Mouse (Mus musculus): ENCODE results near the gene Lsamp.
A peak's percentile ranks its signal among the peaks of the same experiment; 100 is the strongest.

Lsamp gene

DNA sequence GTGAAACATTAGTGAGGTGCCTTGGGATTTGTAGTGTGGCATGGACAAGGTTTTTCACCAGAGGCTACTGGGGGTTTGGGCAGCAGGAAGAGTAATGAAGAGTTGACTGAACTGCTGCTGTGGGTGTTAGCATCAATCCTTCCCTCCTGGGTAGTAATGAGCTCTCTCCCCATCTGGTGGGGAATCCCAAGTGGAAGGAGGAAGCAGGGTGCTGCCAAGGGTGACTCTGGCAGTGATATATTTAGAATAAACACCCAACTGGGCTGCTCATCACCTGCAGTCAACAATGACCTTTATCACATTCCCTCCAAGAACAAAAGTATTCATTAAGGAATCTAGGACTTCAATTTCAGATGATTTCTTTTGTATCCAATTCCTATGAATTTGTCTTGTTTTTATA is 2064.0 kb downstream of the Lsamp start:
- no peak for DNase-seq (ENCODE audit: low spot score in 2 of 2)

DNA sequence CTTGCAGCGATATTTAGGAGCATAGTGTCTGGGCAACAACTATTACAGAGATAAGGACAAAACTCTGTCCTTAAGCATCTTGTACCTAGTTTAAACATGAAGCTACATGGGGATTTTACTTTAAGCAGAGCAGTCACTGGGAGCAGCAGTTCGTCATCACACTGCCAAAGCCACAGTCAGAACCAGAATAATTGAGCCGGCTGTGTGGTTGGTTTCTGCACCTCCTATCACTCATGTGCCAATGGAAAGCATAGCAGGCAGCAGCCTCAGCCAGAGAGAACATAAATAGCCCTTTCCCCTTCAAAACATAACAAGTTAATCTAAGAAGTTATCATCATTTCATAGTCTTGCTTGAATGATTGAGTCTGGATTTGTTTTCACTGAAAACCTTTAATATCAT is 2075.8 kb downstream of the Lsamp start:
- DNase-seq (ENCODE audit: low spot score in 2 of 2), result no peak

DNA sequence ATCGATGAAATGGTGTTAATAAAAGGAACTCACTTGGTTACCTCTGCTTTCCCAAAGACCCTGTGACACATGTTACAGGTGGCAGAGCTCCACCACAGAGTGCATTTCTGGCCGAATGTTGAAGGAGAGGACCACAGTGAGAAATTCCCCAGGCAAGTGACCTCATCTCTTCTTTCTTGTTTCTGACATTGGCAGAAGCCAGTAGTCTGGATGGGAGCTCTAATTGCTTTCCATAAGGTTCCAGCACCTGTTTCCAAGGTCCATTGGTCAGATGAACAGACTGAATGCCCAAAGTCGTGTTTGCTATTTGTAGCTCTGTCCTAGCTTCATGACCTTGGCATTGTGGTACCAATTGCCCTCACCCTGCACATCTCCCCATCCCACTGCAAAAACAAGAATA is 2090.2 kb downstream of the Lsamp start:
- DNase-seq (ENCODE audit: low spot score in 2 of 2), result no peak

DNA sequence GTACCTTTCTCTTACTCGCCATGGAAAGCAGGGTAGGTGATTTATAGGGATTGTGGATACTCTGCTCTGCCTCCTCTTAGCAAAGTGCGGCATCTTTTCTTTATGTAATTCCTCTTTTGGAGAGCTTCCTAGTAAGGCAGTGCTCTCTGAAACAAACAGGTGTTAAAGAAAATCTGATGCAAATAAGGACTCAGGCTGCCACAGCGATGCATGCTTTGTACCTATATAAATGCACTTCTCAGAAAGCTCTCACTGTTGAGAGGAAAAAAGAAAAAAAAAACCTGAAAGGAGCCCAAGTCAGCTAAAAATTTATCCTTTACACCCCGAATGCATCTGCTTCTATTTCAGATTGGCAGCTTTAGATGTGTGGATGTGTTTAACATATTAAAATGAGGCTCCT is 2095.4 kb downstream of the Lsamp start:
- DNase-seq (ENCODE audit: low spot score in 2 of 2), result no peak

DNA sequence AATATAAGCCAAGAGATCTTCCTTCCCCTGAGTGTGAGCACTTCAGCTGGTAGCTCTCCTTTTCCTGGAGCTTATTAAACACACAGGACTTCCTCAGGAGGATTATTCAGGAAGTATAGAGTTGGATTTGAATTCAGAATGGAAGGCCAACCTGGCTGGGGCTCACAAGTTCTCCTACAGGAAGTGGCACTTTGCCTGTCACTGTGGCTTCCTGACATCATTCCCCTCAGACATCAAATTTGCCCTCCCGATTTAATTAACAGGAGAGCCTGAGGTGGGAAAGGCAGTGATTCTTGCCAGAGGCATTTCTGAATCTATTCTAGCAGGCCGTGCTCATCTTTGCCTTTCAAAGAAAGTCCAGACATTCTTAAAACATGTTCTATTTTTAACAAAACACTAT is 2097.4 kb downstream of the Lsamp start:
- no peak for DNase-seq (ENCODE audit: low spot score in 2 of 2)

DNA sequence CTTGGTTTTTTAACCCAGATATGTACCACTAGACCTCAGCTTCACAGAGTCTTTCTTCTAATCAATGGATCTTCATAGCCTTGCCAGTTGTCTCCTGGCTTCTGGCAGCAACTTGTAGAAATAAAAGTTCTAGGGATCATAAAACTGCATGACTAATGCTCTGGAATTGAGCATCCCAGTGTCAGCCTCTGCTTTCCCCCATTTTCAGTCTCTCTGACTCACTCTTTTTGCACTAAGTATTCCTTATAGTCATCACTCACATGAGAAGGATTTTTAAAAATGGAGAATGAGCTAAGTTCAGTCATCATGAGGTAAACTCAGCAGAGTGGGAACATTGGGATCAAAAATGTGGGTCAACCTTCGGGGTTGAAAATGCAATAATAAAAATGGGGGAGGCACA is 2113.3 kb downstream of the Lsamp start:
- no peak for DNase-seq (ENCODE audit: low spot score in 2 of 2)

DNA sequence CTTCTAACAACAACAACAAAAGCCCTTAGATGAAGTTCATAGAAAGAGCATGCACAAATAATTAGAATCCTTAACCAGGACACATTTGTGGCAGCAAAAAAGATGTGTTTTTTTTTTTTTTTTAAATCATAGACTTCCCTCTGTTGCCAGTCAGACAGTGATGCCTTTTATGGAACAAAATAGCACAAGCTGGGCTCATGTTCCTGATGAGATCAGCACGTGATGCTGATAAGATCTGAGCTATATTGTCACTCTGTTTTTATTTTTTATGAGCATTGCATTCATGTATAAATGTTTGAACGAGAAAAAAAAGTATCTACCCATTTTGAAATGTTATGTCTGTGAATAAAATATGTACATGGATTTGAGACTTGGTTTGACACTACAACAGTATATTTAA is 2118.0 kb downstream of the Lsamp start:
- DNase-seq (ENCODE audit: low spot score in 2 of 2), result no peak

DNA sequence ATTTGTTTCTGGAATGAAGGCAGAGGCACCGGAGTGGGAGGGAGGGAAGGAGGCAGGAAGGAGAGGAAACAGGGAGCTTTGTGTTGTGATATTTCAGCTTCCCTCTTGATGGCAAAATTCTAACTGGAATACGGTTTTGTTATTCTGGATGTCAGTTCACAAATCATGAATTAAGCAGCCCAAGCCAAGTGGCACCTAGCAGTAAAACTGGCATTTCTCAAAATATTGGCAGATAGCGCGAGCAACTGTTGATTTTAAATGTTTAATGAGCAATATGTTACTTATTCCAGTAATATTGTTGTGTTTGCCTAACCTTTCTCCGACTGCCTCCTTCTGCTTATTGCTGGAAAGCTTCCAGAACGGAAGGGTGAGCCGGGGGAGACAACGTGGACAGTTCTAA is 2118.5 kb downstream of the Lsamp start:
- no peak for DNase-seq (ENCODE audit: low spot score in 2 of 2)

DNA sequence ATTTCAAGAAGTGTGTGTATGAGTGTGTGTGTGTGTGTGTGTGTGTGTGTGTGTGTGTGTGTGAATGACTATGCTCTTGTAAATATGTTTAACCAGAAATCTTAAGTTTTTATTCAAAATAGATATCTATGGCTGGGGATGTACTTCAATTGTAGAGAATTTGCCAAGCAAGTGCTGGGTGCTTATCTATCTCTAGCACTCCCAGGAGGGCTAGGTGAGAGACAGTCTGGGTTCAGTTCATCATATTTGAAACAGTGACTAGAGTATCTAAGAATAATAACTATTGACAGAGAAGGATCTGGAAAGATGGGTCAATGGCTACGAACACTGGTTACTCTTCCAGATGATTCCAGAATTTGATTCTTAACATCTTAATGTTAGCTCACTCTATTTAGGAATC is 2128.1 kb downstream of the Lsamp start:
- no peak for DNase-seq (ENCODE audit: low spot score in 2 of 2)

DNA sequence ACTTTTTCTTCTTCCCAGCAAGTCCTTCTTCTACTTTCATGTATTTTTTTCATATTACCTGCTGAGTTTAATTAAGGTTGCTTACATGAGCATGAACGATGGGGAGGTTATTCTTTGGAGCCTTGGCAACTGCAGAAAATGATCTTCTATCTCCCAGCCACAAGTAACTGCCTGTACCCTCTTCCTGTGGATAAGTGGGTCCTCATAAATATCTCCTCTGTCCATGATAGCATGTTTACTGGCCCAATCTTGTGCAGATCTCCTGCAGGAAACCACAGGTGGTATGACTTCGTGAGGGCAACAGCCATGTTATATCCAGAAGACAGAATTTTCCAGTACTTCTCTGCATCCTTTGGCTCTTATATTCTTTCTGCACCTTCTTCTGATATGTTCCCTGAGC is 2129.1 kb downstream of the Lsamp start:
- no peak for DNase-seq (ENCODE audit: low spot score in 2 of 2)

DNA sequence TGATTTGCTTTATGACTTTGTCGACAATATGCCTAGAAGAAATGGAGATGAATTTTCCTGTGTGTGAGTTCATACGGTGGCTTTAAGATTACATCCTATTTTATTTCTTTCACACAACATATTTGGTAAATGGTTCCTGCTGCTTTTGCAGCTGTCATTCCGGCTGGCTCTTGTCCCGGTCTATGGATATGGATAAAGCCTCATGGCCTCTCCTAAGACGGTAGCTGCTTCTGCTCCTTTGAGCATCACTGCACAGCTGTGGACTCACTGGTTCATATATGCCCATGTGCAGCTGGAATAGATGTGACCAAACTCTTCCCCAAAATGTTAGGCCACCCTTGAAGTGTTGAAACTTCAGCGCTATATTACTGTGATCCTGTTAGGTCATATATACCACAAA is 2137.6 kb downstream of the Lsamp start:
- no peak for DNase-seq (ENCODE audit: low spot score in 2 of 2)

DNA sequence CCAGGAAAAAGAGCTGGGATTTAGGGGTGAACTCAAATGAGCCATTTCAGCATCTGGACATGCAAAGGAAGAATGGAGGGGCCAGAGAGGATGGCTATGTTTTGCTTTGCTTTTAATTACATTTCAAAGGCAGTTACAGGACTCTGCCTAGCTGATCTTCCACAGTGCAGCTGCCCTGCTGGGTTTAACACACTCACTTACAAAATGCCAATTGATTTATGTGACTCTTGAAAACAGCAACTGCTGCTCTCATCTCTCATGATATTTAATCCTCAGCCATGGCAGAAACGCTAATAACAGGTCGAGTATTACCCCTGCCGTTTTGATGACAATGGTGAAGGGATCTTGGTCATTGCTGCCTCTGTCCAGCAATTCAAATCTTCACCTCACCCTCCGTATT is 2139.7 kb downstream of the Lsamp start:
- DNase-seq (ENCODE audit: low spot score in 2 of 2), result no peak

DNA sequence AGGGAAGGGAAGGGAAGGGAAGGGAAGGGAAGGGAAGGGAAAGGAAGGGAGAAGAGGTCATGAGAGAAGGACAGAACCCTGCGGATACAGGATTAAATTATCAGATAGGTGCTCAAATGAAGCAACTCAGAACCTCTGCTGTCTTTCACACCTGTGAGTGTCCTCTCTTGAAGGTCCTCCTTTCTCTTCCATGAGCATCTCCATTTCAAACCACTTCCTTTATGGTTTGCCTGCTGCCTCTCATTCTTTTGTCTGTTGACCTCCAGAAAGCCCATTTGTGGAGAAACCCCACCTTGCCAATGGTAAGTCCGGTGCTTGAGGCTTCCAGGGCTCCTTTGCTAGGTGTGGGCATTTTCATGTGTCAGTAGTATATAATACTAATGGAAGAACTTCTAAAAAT is 2141.9 kb downstream of the Lsamp start:
- no peak for DNase-seq (ENCODE audit: low spot score in 2 of 2)

DNA sequence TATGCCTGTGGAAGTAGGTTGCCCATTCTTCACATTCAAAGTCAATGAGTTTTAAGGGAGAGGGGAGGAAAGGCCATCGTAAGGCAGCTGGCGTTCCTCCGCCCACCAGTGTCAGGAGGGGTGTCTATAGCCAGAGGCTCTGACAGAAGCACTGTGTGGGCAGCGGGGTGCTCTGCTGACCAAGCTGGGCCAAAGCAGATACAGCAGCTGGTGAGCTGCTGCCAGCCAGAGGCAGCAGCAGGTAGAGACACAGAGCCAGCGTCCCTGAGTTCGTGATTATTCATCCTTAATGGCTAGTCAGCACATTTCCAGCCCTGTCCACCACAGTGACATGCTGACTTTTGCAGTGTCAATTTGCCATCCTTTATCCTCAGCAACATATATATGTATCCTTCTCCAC is 2163.0 kb downstream of the Lsamp start:
- DNase-seq (ENCODE audit: low spot score in 2 of 2), result no peak

DNA sequence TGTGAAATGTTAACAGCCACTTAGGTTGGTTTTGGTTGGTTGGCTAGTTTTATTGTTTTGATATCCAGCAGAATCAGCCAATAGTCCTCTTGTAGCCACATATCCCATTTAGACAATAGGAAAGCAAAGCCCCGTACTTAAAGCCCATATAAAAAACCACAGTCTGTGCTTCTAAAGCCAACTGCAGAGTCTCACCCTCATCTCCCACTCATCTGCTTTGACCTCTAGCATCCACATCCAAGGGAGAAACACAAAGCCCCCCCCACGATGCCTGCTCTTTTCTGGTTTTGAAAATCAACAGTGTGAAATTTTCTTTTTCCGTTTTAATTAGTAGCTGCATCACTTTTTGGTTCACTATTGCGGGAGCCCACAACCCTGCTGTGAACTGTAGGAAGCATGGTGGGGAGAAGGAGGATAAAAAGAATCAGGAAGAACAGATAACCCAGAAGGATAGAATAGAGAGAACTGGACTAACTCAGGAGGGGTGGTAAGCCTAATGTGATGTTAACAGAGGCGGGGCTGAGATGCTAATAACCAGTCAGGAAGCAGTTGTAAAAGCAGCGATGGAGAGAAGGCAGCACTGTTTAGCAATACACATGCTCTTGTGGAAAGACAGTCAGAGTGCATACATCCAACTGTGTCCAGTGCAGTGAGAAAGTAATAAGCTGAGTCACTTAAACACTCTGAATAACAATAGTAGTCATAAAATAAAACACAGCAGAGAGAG is 2165.2 kb downstream of the Lsamp start:
- DNase-seq (ENCODE audit: low spot score in 2 of 2), result no peak

DNA sequence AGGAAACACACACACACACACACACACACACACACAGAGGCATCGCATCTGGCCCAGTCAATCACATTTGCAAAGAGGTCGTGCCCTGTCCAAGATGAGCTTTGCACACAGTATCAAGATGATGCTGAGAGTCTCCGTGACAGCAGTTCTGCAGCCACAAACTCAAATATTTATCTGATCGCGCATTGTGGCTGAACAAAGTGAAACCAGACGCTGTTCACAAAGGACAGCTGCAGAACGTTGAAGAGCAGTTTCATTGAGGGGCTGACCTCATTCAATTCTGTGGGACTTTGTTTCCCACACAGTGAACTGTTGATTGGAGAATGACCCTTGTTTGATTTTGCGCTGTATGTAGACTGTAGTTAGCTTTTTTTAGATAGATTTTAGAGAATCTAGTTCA is 2168.5 kb downstream of the Lsamp start:
- no peak for DNase-seq (ENCODE audit: low spot score in 2 of 2)

DNA sequence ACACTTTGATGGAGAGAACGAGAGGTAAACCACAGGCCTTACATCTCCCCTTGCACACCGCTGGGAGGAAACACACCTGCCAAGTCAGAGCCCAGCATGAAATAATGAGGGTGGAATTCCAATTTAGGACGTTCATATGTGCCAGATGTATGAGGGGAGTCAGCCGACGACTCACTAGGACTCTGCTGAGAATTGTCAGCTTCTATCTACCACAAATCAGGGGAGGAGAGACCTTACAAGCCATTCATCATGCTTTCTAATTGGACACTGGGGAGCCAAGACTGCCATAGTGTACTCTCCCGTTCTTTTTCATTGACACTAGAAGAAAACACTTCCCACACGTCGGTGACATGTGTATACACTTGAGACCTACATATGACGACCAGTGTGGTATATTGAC is 2173.7 kb downstream of the Lsamp start:
- DNase-seq (ENCODE audit: low spot score in 2 of 2), result no peak

DNA sequence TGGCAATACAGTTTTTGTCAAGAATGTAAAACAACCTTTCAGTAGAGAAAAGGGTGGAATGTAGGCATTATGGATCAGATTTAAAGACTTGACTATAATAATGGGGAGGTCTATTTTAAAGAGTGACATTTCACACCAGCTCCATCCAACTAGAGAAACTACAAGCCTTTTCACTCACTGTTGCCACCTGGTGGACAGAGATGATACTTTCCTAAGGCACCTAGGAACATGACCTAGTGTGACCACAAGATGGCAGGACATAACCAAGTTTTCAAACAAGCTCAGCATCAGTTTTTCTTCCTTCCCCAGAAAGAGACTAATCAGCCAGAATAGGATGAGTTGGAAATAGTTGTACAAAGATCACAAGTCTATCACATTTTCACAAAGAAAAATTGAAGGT is 2180.8 kb downstream of the Lsamp start:
- peak; percentile 63 to 73 for DNase-seq (ENCODE audit: low spot score in 2 of 2)

DNA sequence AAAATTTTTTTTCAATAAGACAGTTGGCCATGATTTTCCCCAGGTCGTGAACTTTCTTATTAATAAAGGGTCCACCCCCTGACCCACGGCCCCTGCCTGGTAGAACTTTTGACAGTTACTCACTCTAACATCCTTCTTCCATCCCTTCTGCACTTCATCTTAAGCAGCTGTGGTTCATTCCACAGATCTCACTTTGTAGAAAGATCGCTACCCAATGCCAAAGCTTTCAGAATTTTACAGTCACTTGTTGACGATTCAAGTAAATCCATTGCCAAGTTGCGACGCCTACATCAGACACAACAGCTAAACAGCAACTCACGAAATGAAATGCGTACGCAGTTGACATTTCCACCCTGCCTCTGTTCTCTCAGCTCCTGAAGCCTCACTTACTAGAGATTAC is 2184.1 kb downstream of the Lsamp start:
- no peak for DNase-seq (ENCODE audit: low spot score in 2 of 2)

DNA sequence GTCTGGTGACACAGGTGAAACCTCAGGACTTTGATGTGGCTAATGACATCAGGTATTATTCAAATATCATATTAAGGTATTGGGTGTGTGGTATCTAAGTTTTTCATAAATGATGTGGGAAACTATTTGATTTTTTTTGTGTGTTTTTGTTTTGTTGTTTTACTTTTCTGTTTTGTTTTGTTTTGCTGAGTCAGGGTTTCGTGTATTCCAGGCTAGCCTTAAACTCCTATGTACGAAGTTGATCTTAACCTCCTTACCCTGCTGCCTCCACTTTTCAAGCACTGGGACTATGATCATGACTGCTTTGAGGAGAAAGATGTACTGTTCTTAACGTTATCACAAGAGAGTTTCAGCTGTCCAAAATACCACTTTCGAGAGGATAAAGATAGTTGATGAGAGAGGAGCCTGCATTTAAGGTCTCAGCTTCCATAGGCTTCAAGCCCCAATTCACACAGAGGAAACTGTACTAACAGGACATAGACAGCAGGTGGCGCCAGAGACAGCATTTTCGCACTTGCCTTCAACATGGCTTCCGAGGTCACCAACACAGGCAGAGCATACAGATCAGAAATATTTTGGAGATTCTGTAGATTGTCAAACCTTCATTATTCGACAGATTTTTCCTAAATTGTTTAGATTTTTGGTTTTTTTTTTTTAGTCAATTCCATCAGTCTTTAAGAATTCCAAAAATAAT is 2185.4 kb downstream of the Lsamp start:
- peak; percentile 50 to 62 for DNase-seq (ENCODE audit: low spot score in 2 of 2)

DNA sequence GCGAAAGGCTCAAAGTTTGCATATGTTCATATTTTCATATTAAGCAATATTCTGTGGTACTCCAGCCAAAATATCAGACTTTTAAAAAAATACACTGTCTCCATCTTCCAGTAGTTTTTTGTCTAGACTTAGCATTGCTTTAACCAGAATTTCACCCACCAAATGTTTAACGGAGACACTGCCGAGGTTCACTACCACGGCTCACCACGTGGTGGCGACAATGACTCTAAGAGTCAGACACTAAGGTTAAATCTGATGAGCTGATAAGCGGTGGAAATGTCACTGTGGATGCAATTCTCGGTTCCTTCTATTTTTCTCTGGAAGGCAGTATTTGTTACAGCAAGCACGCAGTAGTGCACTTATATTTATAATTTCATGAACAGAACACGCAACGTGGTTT is 2188.3 kb downstream of the Lsamp start:
- peak; percentile 31 to 36 for DNase-seq (ENCODE audit: low spot score in 2 of 2)

DNA sequence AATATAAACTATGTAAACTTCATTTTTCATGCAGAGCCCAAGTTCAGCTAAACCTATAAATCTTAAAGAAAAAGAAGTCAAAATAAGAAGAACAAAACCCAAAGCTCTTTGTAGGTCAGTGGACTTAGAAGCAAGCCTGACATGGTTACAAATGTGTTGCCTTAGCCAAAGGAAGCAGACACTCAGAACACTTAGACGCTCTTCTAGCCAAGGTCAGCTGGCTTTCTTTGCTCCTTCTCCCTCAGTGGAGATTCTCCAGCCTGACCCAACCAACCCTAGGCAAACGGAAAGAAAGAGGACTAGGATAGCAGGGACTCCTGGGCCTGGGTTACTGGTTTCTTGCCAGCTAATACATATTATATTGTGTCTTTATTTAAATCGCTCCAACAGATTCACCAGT is 2194.7 kb downstream of the Lsamp start:
- DNase-seq (ENCODE audit: low spot score in 2 of 2), result no peak

DNA sequence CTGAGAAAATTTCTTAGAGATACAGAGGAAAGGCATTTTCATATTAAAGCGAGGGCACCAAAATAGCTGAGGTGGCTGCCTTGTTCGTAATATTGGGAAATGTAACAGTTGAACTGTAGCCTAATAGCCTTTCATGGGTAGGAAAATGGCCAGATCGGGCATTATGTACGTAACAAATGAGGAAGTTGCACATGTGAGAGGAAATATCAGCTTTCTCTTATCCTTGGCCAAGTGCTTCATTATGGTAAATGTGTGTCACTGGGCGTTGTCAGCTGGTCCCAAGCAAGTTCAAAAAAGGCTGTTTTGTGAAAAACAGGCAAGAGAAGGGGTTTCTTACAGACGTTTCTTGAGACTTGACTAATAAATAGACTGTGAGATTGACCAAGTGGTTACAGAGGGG is 2195.9 kb downstream of the Lsamp start:
- DNase-seq (ENCODE audit: low spot score in 2 of 2), result no peak

DNA sequence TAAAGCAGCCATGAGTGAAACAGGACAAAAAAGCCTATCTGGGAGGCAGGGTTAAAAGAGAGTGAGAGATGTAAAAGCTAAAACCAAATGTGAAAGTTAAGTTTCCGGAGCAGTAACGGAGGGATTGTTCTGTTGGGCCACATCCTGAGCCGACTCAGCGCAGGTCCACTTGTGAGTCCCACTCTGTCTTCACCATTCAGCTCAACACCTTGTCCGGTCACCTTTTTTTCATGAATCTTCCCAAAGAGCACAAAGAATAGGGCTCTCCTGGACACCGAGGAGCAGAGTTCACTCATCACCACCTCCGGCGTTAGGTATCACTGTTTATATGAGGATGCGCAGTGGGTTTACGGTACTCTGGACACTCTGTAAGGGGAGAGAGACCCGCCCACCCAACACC is 2196.3 kb downstream of the Lsamp start:
- no peak for DNase-seq (ENCODE audit: low spot score in 2 of 2)

All from urinary bladder, postnatal 36 days (tissue).